Mouse (Mus musculus) cerebellum, adult 8-10 months (tissue): ENCODE measurements around the gene Pipox.
A peak's percentile ranks its signal among the peaks of the same experiment; 100 is the strongest.

Experiments
- DNase-seq: peaks from one replicate; pipeline ENCODE4 v3.0.0; 2022

Gene Pipox

GRCm38 (mm10) chr11:77875269-77875668 lies 18.6 kb downstream of the Pipox start:
- DNase-seq, result no peak

- no peak for DNase-seq
Measured at GRCm38 (mm10) chr11:77874685-77875231, 19.1 kb downstream of the Pipox start.

GRCm38 (mm10) chr11:77873116-77873515 lies 20.8 kb downstream of the Pipox start:
- DNase-seq, result no peak

GRCm38 (mm10) chr11:77872685-77873084 lies 21.2 kb downstream of the Pipox start:
- DNase-seq, result peak; percentile 46

- peak; percentile 80 for DNase-seq
Measured at GRCm38 (mm10) chr11:77872236-77872635, 21.7 kb downstream of the Pipox start.

- DNase-seq, result peak; percentile 77
Measured at GRCm38 (mm10) chr11:77871436-77871835, 22.5 kb downstream of the Pipox start.

GRCm38 (mm10) chr11:77867419-77868083 lies 26.3 kb downstream of the Pipox start:
- DNase-seq, result no peak

GRCm38 (mm10) chr11:77864771-77865170 lies 29.1 kb downstream of the Pipox start:
- DNase-seq, result no peak

GRCm38 (mm10) chr11:77862887-77863286 lies 31.0 kb downstream of the Pipox start:
- DNase-seq, result no peak

GRCm38 (mm10) chr11:77860947-77861346 lies 32.9 kb downstream of the Pipox start:
- DNase-seq, result no peak

GRCm38 (mm10) chr11:77858589-77858988 lies 35.3 kb downstream of the Pipox start:
- no peak for DNase-seq

GRCm38 (mm10) chr11:77857089-77857488 lies 36.8 kb downstream of the Pipox start:
- no peak for DNase-seq

GRCm38 (mm10) chr11:77855396-77855795 lies 38.5 kb downstream of the Pipox start:
- no peak for DNase-seq

- DNase-seq, result no peak
Measured at GRCm38 (mm10) chr11:77854641-77855040, 39.3 kb downstream of the Pipox start.

- no peak for DNase-seq
Measured at GRCm38 (mm10) chr11:77852941-77853668, 40.8 kb downstream of the Pipox start.

- DNase-seq, result no peak
Measured at GRCm38 (mm10) chr11:77852195-77852594, 41.7 kb downstream of the Pipox start.

- DNase-seq, result no peak
Measured at GRCm38 (mm10) chr11:77851483-77852010, 42.3 kb downstream of the Pipox start.

GRCm38 (mm10) chr11:77850401-77851244 lies 43.3 kb downstream of the Pipox start:
- DNase-seq, result peak; percentile 58

- no peak for DNase-seq
Measured at GRCm38 (mm10) chr11:77849151-77849550, 44.7 kb downstream of the Pipox start.

- DNase-seq, result no peak
Measured at GRCm38 (mm10) chr11:77848131-77848530, 45.8 kb downstream of the Pipox start.

- DNase-seq, result no peak
Measured at GRCm38 (mm10) chr11:77847599-77848128, 46.2 kb downstream of the Pipox start.

GRCm38 (mm10) chr11:77843906-77844200 lies 50.0 kb downstream of the Pipox start:
- DNase-seq, result no peak
